Comparison of ENCODE assay signal across 13 mouse cellular contexts in the genomic region with DNA sequence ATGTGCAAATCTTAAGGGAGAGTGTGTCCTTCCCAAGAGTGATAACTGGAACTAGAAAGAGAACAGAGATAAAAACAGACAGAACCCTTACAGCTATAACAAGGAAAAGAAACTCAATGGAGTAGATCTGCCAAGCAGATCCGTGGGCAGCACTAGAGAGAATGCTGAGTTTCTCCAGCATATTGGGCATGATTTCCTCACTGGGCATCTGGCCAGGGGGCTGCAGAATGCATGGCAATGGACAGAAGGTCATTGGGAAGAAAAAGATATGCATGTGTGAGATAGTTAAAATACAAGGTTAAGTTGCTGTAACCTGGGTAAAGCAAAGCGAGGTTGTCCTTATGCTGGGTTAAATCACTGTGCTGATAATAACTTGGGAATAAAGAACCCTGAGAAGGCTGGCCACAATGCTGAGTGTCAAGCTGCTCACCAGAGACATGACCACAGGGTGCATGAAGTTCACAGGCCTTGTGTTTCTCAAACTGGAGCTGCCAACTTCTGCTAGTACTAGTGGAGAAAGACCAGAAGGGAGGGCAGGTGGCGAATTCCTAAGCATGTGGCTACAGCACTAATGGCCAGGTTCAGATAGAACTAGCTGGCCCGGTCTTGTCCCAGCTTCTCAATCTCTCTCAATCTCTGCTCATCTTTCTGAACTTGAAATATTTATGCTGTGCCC. TPM values are rescaled to one million over a fixed set of nuclear protein-coding genes. Genes with fewer than 3 reads are reported as not detected.
DNase-seq lines count a peak whose midpoint lies in the region; TF ChIP-seq lines count a peak whose summit lies in the region.
"Had no signal": no experiment of that assay in that cellular context is flagged by ENCODE, and none has a peak within 500 bp of the region (broad histone marks: within the 10 kb centered on the region; RNA-seq: fewer than 3 reads in every experiment).

No protein-coding gene starts in this region.

- H3K36me3 ChIP-seq in thymus, adult 2 months (ENCODE audit: control insufficient read depth, insufficient read depth, low read length), result no peaks in the 10 kb centered on the region
- H3K36me3 ChIP-seq: lung, embryonic 15.5 days; neural tube, embryonic 12.5 days had no signal

- H3K4me3 ChIP-seq in thymus, adult 2 months (ENCODE audit: control insufficient read depth, insufficient read depth, low read length), result no peak overlapping the region
- H3K4me3 ChIP-seq: forebrain, embryonic 13.5 days; lung, embryonic 15.5 days; neural tube, embryonic 12.5 days had no signal

- H3K27ac ChIP-seq in thymus, adult 2 months (ENCODE audit: control insufficient read depth, insufficient read depth, low read length), result no peak overlapping the region
- H3K27ac ChIP-seq: forebrain, embryonic 13.5 days; lung, embryonic 15.5 days; neural tube, embryonic 12.5 days had no signal

- 87% methylated on average over 4 of the region's 4 CpGs for WGBS in thymus, adult 2 months

- no peak for TF ChIP-seq CTCF in thymus, adult 2 months (IDR thresholded peaks at IDR 0.05; ENCODE audit: borderline replicate concordance, control insufficient read depth, extremely low read depth, insufficient read depth, low read length, poor library complexity)

- peak; percentile 14 for DNase-seq in adrenal gland, postnatal 10 days
- no peak for DNase-seq in adrenal gland, adult 18-20 months (ENCODE audit: low spot score in 2 of 2)
- peak; percentile 86 for DNase-seq in left cerebral cortex, postnatal 4 days
- DNase-seq in left cerebral cortex, adult 11 months (ENCODE audit: low spot score), result no peak
- DNase-seq in MN1 (ENCODE audit: low spot score), result peak; percentile 14
- peak; percentile 93 for DNase-seq in cerebellum, adult 9-10 months
- no peak for DNase-seq in spleen, adult 18-20 months
- no peak for DNase-seq in thymus, adult 2 months
- DNase-seq: kidney, postnatal 10 days had no signal

- TF ChIP-seq POLR2A in thymus, adult 2 months (IDR thresholded peaks at IDR 0.05; ENCODE audit: control insufficient read depth, extremely low read depth, insufficient read depth, low read length, poor library complexity), result no peak

- intact Hi-C loops in left cerebral cortex, postnatal 4 days (cut with DNase I), result no loop called here

- H3K4me1 ChIP-seq in thymus, adult 2 months (replicated peaks; ENCODE audit: control insufficient read depth, insufficient read depth, low read length), result no peaks in the 10 kb centered on the region

- H3K27me3 ChIP-seq in thymus, adult 2 months (ENCODE audit: control insufficient read depth, insufficient read depth, low read length), result peaks cover 2% of the 10 kb centered on the region; the same call in 1 of the 2 replicates
- H3K27me3 ChIP-seq: forebrain, embryonic 13.5 days; neural tube, embryonic 12.5 days had no signal

RNA-seq across cellular contexts. Expression of a gene that starts 3.2 kb away (rescaled TPM):
- 10 to 100 TPM; 13.5 to 19.4 TPM for total RNA-seq in adrenal gland, postnatal 10 days (2021)
- 1 to 10 TPM; 4.0 to 8.9 TPM for total RNA-seq in adrenal gland, adult 18-20 months (2021)
- total RNA-seq in left cerebral cortex, postnatal 4 days (2021), result 100 to 1,000 TPM; 502 to 546 TPM
- polyA plus RNA-seq in thymus, adult 2 months (2012; rRNA removed), result 5.9 and 6.8 TPM in 2 replicates

RNA-seq across cellular contexts. Expression of a gene that starts 13.6 kb away (rescaled TPM):
- 1 to 10 TPM; 3.4 to 5.1 TPM for total RNA-seq in adrenal gland, postnatal 10 days (2021)
- total RNA-seq in adrenal gland, adult 18-20 months (2021), result 1 to 10 TPM; 1.1 to 2.0 TPM
- 10 to 100 TPM in 1 of 2 experiments, 1 to 10 TPM in 1; 8.3 to 11.1 TPM for total RNA-seq in left cerebral cortex, postnatal 4 days (2021)
- 6.5 and 7.4 TPM in 2 replicates for polyA plus RNA-seq in thymus, adult 2 months (2012; rRNA removed)

RNA-seq across cellular contexts. Expression of a gene that starts 30.7 kb away (rescaled TPM):
- total RNA-seq in adrenal gland, postnatal 10 days (2021), result 1 to 10 TPM; 4.5 to 5.5 TPM
- 1 to 10 TPM in 1 of 2 experiments, under 1 TPM in 1; 0.63 to 2.0 TPM for total RNA-seq in adrenal gland, adult 18-20 months (2021)
- total RNA-seq in left cerebral cortex, postnatal 4 days (2021), result 100 to 1,000 TPM; 134 to 136 TPM
- 6.6 and 8.7 TPM in 2 replicates for polyA plus RNA-seq in thymus, adult 2 months (2012; rRNA removed)
- total RNA-seq: hematopoietic stem cell, adult 5-6 weeks had no signal

Comparison
In these comparisons a context has a peak if more than half of its experiments do, and no peak if none do; other contexts are left out.
1. DNase-seq: peak in adrenal gland, postnatal 10 days (single experiment), left cerebral cortex, postnatal 4 days (single experiment), MN1 (single experiment) and cerebellum, adult 9-10 months (single experiment); none in adrenal gland, adult 18-20 months (0 of 2), left cerebral cortex, adult 11 months (single experiment), spleen, adult 18-20 months (0 of 2) and thymus, adult 2 months (single experiment).
2. RNA of a gene that starts 3.2 kb away (total RNA-seq): 502 to 546 TPM in left cerebral cortex, postnatal 4 days; 13.5 to 19.4 TPM in adrenal gland, postnatal 10 days and 4.0 to 8.9 TPM in adrenal gland, adult 18-20 months; every median in the first group is over 10 times any median in the second.
3. RNA of a gene that starts 30.7 kb away (total RNA-seq): 134 to 136 TPM in left cerebral cortex, postnatal 4 days; 4.5 to 5.5 TPM in adrenal gland, postnatal 10 days and 0.63 to 2.0 TPM in adrenal gland, adult 18-20 months; every median in the first group is over 10 times any median in the second.